Mouse (Mus musculus): ENCODE measurements around the gene Gm12185. TPM values are rescaled to one million over a fixed set of nuclear protein-coding genes. Genes with fewer than 3 reads are reported as not detected.
"Not testable (repeated sequence)": the region's sequence is repeated elsewhere in the genome, so short reads cannot be mapped to it uniquely, and the experiment has no call there.

Gene Gm12185
- polyA plus RNA-seq, 1 experiment from 2014 or later, result not detected

DNA sequence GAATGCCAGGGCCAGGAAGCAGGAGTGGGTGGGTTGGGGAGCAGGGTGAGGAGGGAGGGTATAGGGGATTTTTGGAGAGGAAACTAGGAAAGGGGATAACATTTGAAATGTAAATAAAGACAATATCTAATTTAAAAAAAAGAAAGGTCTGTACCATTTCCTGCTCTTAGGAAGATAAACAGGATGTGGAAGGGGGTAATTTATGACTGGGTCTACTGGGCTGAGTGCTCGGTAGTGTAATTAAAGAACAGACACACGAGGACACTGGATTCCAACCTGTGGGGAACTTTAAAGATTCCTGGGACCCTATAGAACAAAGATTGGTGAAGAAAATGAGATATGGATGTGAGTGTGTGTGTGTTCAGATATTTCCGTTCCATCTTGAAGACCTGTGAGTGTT lies 9.2 kb downstream of the Gm12185 start:
- WGBS, result no CpG with 5 or more reads among the region's 3 CpGs
- not testable (repeated sequence) for H3K36me3 ChIP-seq (ENCODE audit: control insufficient read depth, insufficient read depth, low read length); H3K9ac ChIP-seq (ENCODE audit: low read length); H3K4me1 ChIP-seq (ENCODE audit: control insufficient read depth, insufficient read depth, low read length); H3K27me3 ChIP-seq (ENCODE audit: control insufficient read depth, insufficient read depth, low read length); H3K27ac ChIP-seq (ENCODE audit: low read length); H3K4me2 ChIP-seq (ENCODE audit: low read depth, low read length); H3K9me3 ChIP-seq (replicated peaks; ENCODE audit: control insufficient read depth, low read length); H3K4me3 ChIP-seq (replicated peaks; ENCODE audit: low read length); ATAC-seq (ENCODE audit: insufficient read depth, low FRiP score)

DNA sequence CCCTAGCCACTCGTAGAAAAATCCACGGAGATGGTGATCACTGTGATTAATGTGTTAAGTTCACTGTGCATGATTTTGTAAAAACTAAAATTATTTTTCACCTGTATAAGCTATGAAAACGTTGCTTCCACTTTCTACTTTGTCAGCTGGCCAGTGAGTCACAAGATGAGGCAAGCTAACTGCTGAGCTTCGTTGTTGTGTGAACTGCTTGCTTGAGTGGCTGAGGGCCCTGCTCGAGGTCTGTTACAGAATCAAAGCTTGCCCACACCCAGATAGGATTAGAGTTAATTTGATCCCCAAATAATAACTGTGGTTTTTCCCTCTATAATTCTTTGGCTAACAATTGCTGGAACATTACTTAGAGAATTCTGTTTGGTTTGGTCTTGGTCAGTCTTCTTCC lies 12.0 kb downstream of the Gm12185 start:
- not testable (repeated sequence) for H3K27ac ChIP-seq (ENCODE audit: low read length); ATAC-seq (ENCODE audit: insufficient read depth, low FRiP score); H3K4me1 ChIP-seq (ENCODE audit: control insufficient read depth, insufficient read depth, low read length); H3K4me3 ChIP-seq (replicated peaks; ENCODE audit: low read length); H3K9me3 ChIP-seq (replicated peaks; ENCODE audit: control insufficient read depth, low read length); H3K27me3 ChIP-seq (ENCODE audit: control insufficient read depth, insufficient read depth, low read length); H3K4me2 ChIP-seq (ENCODE audit: low read depth, low read length); H3K36me3 ChIP-seq (ENCODE audit: control insufficient read depth, insufficient read depth, low read length); H3K9ac ChIP-seq (ENCODE audit: low read length)
- no CpG with 5 or more reads among the region's 5 CpGs for WGBS

DNA sequence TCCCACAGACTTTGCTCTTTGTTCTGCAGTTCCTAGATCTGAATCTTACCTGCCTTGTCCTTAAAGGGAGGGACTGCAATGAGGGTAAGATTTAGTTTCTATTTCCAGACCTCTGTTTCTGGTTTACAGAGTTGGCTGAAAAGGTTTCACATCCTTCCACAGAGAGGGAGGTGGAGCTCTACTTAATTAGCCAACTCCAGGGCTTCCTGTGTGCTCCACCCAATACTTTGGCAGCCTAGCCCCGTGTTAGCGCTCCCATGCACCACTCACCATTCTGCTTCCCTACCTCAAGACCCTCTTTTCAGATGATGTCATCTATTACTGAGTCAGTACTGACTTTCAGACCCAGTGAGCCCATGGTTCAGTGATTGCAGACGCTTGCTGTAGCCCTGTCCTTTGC lies 12.8 kb downstream of the Gm12185 start, which contains the start of gene 9930111J21Rik1:
Gene 9930111J21Rik1 (minus strand): TSS at position 148 of the 400 bp plus-strand sequence.
- not testable (repeated sequence) for ATAC-seq (ENCODE audit: insufficient read depth, low FRiP score); H3K9ac ChIP-seq (ENCODE audit: low read length)

DNA sequence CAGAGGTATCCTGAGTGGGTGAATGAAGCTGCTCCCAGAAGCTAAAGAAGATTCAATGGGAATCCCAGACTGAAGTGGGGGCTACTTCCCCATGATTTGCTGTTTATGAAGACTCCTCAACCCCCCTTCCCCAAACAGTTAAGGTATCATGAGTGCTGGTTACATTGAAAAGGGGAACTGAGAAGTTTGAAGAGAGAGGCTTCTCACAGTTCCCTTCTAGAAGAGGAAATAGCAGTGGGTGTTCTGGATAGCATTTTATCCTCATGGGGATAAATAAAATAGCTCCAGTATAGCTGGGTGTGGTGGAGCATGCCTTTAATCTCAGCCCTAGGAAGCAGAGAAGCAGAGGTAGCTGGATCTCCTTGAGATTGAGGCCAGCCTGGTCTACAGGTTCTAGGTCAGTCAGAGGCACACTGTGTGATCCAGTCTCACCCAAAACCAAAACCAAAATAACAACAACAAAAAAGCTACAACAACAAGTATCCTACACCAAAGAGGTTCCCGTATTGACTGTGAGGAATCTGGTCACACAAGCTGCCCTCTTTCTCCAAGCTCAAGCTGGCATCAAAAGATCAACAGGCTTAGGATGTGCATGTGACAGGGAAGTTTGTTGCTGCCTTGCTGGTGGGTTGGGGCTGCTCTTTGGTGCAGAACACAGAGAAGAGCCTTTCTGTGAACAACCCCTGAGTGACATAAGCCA lies 13.6 kb downstream of the Gm12185 start, which contains the start of gene Olfr56:
Gene Olfr56 (plus strand): TSS at position 650 of the 700 bp plus-strand sequence.
- H3K4me2 ChIP-seq (ENCODE audit: low read depth, low read length); H3K27ac ChIP-seq (ENCODE audit: low read length); H3K4me1 ChIP-seq (ENCODE audit: control insufficient read depth, insufficient read depth, low read length); ATAC-seq (ENCODE audit: insufficient read depth, low FRiP score); H3K4me3 ChIP-seq (replicated peaks; ENCODE audit: low read length); H3K27me3 ChIP-seq (ENCODE audit: control insufficient read depth, insufficient read depth, low read length); H3K9ac ChIP-seq (ENCODE audit: low read length); H3K9me3 ChIP-seq (replicated peaks; ENCODE audit: control insufficient read depth, low read length); H3K36me3 ChIP-seq (ENCODE audit: control insufficient read depth, insufficient read depth, low read length): not testable (repeated sequence)
- WGBS, result no CpG with 5 or more reads among the region's 1 CpGs

More for the DNA sequence above, 12.8 kb downstream of the Gm12185 start, which contains the start of gene 9930111J21Rik1:
- not testable (repeated sequence) for H3K36me3 ChIP-seq (ENCODE audit: control insufficient read depth, insufficient read depth, low read length); H3K4me2 ChIP-seq (ENCODE audit: low read depth, low read length); H3K27ac ChIP-seq (ENCODE audit: low read length); H3K4me3 ChIP-seq (replicated peaks; ENCODE audit: low read length); H3K4me1 ChIP-seq (ENCODE audit: control insufficient read depth, insufficient read depth, low read length); H3K27me3 ChIP-seq (ENCODE audit: control insufficient read depth, insufficient read depth, low read length); H3K9me3 ChIP-seq (replicated peaks; ENCODE audit: control insufficient read depth, low read length)
- no CpG with 5 or more reads among the region's 3 CpGs for WGBS

DNA sequence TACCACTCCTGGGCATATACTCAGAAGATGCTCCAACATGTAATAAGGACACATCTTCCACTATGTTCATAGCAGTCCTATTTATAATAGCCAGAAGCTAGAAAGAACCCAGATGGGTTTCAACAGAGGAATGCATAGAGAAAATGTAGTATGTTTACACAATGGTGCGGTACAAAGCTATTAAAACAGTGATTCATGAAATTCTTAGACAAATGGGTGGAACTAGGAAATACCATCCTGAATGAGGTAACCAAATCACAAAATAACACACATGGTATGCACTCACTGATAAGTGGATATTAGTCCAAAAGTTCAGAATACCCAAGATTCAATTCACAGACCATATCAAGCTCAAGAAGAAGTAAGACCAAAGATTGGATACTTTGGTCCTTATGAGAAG lies 17.3 kb downstream of the Gm12185 start:
- ATAC-seq (ENCODE audit: insufficient read depth, low FRiP score); H3K4me3 ChIP-seq (replicated peaks; ENCODE audit: low read length); H3K36me3 ChIP-seq (ENCODE audit: control insufficient read depth, insufficient read depth, low read length); H3K4me2 ChIP-seq (ENCODE audit: low read depth, low read length); H3K9ac ChIP-seq (ENCODE audit: low read length); H3K4me1 ChIP-seq (ENCODE audit: control insufficient read depth, insufficient read depth, low read length); H3K27ac ChIP-seq (ENCODE audit: low read length); H3K27me3 ChIP-seq (ENCODE audit: control insufficient read depth, insufficient read depth, low read length); H3K9me3 ChIP-seq (replicated peaks; ENCODE audit: control insufficient read depth, low read length): not testable (repeated sequence)
- WGBS, result no CpG with 5 or more reads among the region's 1 CpGs

DNA sequence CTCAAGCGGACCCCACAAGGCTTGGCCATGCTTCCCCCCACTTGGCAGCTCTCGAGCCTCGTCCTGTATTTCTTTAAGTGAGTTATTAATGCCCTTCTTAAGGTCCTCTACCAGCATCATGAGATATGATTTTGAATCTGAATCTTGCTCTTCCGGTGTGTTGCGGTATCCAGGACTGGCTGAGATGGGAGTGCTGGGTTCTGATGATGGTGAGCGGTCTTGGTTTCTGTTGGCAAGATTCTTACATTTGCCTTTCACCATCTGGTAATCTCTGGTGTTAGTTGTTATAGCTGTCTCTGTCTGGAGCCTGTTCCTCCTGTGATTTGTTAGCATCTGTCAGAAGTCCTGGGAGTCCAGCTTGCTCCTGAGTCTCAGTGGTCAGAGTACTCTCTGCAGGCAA lies 45.9 kb downstream of the Gm12185 start, which contains the start of gene Psme2b:
Gene Psme2b (minus strand): TSS at position 101 of the 400 bp plus-strand sequence.
- H3K4me3 ChIP-seq (replicated peaks; ENCODE audit: low read length); H3K9ac ChIP-seq (ENCODE audit: low read length); H3K4me1 ChIP-seq (ENCODE audit: control insufficient read depth, insufficient read depth, low read length); H3K27me3 ChIP-seq (ENCODE audit: control insufficient read depth, insufficient read depth, low read length); H3K36me3 ChIP-seq (ENCODE audit: control insufficient read depth, insufficient read depth, low read length); H3K9me3 ChIP-seq (replicated peaks; ENCODE audit: control insufficient read depth, low read length); H3K4me2 ChIP-seq (ENCODE audit: low read depth, low read length); ATAC-seq (ENCODE audit: insufficient read depth, low FRiP score); H3K27ac ChIP-seq (ENCODE audit: low read length): not testable (repeated sequence)
- 86% methylated on average over 6 of the region's 6 CpGs for WGBS

DNA sequence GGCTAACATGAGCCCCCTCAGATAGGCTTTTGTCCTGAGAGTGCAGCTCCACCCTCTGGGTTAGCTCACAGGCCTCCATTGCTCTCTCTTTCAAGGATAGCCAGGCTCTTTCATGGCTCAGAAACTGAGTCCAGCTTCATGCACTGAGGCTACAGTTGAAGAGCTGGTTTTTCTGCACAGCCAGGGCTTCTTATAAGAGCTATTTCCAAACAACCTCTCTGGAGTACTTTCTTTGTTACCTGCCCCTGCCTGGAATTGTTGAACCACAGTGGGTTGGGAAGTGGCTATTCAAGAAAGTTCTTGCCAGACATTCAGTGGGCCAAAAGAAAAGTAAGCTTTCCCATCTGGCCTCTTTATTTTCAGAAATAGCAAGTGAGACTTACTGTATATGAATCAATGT lies 52.7 kb downstream of the Gm12185 start:
- not testable (repeated sequence) for H3K4me2 ChIP-seq (ENCODE audit: low read depth, low read length); H3K27ac ChIP-seq (ENCODE audit: low read length); H3K27me3 ChIP-seq (ENCODE audit: control insufficient read depth, insufficient read depth, low read length); H3K4me3 ChIP-seq (replicated peaks; ENCODE audit: low read length); H3K9ac ChIP-seq (ENCODE audit: low read length); H3K9me3 ChIP-seq (replicated peaks; ENCODE audit: control insufficient read depth, low read length); H3K4me1 ChIP-seq (ENCODE audit: control insufficient read depth, insufficient read depth, low read length); ATAC-seq (ENCODE audit: insufficient read depth, low FRiP score); H3K36me3 ChIP-seq (ENCODE audit: control insufficient read depth, insufficient read depth, low read length)

DNA sequence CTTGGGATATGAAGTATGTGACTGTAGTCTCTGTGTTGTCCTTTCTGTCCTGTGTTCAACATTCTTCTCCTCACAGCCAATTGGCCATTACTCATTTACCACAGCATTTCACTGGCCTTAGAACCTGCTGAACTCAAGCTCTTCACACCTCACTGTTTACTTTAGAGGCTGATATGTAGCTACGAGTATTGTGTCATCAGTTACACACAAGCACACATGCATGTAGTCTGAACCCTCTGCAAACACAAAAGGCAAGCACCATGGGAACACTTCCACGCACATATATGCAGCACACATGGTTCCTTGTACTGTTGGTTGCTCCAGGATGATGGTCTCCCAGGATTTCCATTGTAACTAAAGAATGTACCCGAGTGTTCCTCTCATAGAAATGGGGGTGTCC lies 56.7 kb downstream of the Gm12185 start:
- H3K4me2 ChIP-seq (ENCODE audit: low read depth, low read length); H3K4me1 ChIP-seq (ENCODE audit: control insufficient read depth, insufficient read depth, low read length); H3K9ac ChIP-seq (ENCODE audit: low read length); H3K27me3 ChIP-seq (ENCODE audit: control insufficient read depth, insufficient read depth, low read length); ATAC-seq (ENCODE audit: insufficient read depth, low FRiP score); H3K4me3 ChIP-seq (replicated peaks; ENCODE audit: low read length); H3K36me3 ChIP-seq (ENCODE audit: control insufficient read depth, insufficient read depth, low read length); H3K9me3 ChIP-seq (replicated peaks; ENCODE audit: control insufficient read depth, low read length); H3K27ac ChIP-seq (ENCODE audit: low read length): not testable (repeated sequence)
- no CpG with 5 or more reads among the region's 3 CpGs for WGBS

DNA sequence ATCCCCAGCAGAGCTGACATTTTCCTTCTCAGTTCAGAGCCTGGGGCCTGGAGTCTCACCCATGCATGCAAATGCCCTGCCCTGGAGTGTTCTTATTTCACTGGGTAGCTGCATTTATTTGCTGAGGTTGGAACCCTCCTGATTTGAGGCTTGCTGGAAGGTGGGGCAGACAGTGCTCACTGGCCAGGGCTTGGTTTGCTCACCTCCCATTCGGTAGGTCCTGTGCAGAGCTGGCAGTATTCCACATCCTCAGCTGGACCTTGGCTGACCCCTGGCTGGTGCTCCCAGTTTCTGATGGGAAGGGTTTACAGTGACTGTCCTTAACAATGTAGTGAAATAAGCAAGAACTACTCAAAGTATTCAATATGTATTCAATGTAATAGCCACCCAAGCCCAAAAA lies 58.1 kb downstream of the Gm12185 start:
- ATAC-seq (ENCODE audit: insufficient read depth, low FRiP score); H3K4me3 ChIP-seq (replicated peaks; ENCODE audit: low read length); H3K4me1 ChIP-seq (ENCODE audit: control insufficient read depth, insufficient read depth, low read length); H3K27ac ChIP-seq (ENCODE audit: low read length); H3K4me2 ChIP-seq (ENCODE audit: low read depth, low read length); H3K27me3 ChIP-seq (ENCODE audit: control insufficient read depth, insufficient read depth, low read length); H3K9ac ChIP-seq (ENCODE audit: low read length); H3K9me3 ChIP-seq (replicated peaks; ENCODE audit: control insufficient read depth, low read length); H3K36me3 ChIP-seq (ENCODE audit: control insufficient read depth, insufficient read depth, low read length): not testable (repeated sequence)
- 45% methylated on average over 1 of the region's 1 CpGs for WGBS
